Mouse (Mus musculus) forebrain, embryonic 14.5 days (tissue): Measurements from ENCODE around the gene Dnal1. TPM values are rescaled to one million over a fixed set of nuclear protein-coding genes. Genes with fewer than 3 reads are reported as not detected.

Experiments
- ATAC-seq: fragments of 200-750 bp; cut with Nextera tagmentation; 2 replicates; pipeline ENCODE4 v1.8.0; 2017; ENCODE audit warnings: mild to moderate bottlenecking, moderate library complexity
- DNase-seq: peaks from one replicate; pipeline ENCODE4 v3.0.0-alpha.2; 2015; ENCODE audit warnings: low spot score
- H3K27ac ChIP-seq: fragments of 300-500 bp; sonication (generic); 2 replicates; pipeline ENCODE4 v1.5.1; 2014; ENCODE audit warnings: low read depth, mild to moderate bottlenecking, control low read depth, low read length, moderate library complexity
- H3K27me3 ChIP-seq: fragments of 300-500 bp; sonication (generic); replicated peaks from 2 replicates; pipeline ENCODE4 v1.6.1; 2014; ENCODE audit warnings: low read length, control low read depth, mixed read lengths; ENCODE audit not compliant: control insufficient read depth, insufficient read depth
- H3K36me3 ChIP-seq: fragments of 300-500 bp; sonication (generic); 2 replicates; pipeline ENCODE4 v1.6.1; 2014; ENCODE audit warnings: low read length, control low read depth; ENCODE audit not compliant: control insufficient read depth, insufficient read depth
- H3K4me1 ChIP-seq: fragments of 300-500 bp; sonication (generic); 2 replicates; pipeline ENCODE4 v1.6.1; 2014; ENCODE audit warnings: antibody characterized with exemption, low read length, control low read depth; ENCODE audit not compliant: control insufficient read depth, insufficient read depth
- H3K4me2 ChIP-seq: fragments of 300-500 bp; sonication (generic); 2 replicates; pipeline ENCODE4 v1.6.1; 2014; ENCODE audit warnings: mild to moderate bottlenecking, control low read depth, low read length
- H3K4me3 ChIP-seq: fragments of 300-500 bp; sonication (generic); 2 replicates; pipeline ENCODE4 v1.5.1; 2014; ENCODE audit warnings: low read depth, low read length, control low read depth
- H3K9ac ChIP-seq: fragments of 300-500 bp; sonication (generic); 2 replicates; pipeline ENCODE4 v1.6.1; 2014; ENCODE audit warnings: mild to moderate bottlenecking, low read length, control low read depth, moderate library complexity
- H3K9me3 ChIP-seq: fragments of 300-500 bp; sonication (generic); replicated peaks from 2 replicates; pipeline ENCODE4 v1.6.1; 2016; ENCODE audit warnings: low read length, control low read depth, mixed read lengths; ENCODE audit not compliant: control insufficient read depth
- WGBS: fragments of 180-500 bp; shearing (Covaris S2); extraction: QIAGEN DNeasy Blood & Tissue Kit; methylation state at CpG from one replicate; pipeline ENCODE4 v1.1.7; 2014; 5-methylcytosine and 5-hydroxymethylcytosine counted together
- polyA plus RNA-seq: library from polyadenylated mRNA; unstranded; fragments of >200 nt; fragmentation: Nextera tagmentation; extraction: Ambion mirVana; gene quantifications from 2 replicates; pipeline ENCODE4 v1.2.1, GENCODE M21; 2014

Dnal1 gene
- polyA plus RNA-seq, 1 experiment from 2014 or later: 6.6 TPM

DNA sequence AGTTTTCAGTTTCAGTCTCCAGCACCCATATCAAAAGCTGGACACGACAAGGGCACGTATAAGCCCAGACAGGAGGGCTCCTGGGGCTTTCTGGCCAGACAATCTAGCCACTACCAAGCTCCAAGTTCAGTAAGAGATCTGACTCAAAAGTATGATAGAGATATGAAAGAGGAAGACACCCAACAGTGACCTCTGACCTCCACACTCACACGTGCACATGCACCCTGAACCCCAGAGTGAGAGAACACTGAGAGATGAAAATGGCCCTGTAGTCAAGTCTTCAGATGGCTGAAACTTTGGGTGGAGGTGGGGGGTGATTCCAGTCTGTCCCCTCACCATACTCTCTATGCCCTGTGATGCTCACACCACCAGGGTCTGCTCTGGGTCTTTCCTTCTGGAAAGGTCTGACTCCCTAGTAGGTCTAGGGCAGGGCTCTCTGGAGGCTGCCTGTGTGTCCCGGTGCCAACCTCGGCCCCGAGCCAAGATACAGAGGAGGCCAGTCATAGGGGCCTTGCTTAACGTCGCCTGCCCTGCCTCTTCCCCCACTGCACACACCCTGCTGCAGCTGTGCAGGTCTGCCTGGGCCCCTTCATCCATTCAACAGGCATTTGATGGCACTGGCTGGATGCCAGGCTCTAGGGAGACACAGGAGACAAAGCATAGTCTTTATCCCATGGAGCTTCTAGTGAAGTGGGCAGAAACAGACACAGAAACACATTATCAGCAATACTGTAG is 66.7 kb downstream of the Dnal1 start:
- Histone ChIP-seq H3K9ac (no peak overlapping the region; the same call in 1 of the 2 replicates), H3K4me1 (peaks cover 59% of the 10 kb centered on the region), H3K4me3 (no peak overlapping the region), H3K27me3 (no peaks in the 10 kb centered on the region), H3K27ac (peak overlapping the region; percentile 74), H3K36me3 (no peaks in the 10 kb centered on the region), H3K9me3 (no peaks in the 10 kb centered on the region), H3K4me2 (peak overlapping the region; percentile 22)
- peak; percentile 88 for DNase-seq
- 33% methylated on average over 8 of the region's 8 CpGs for WGBS
- peak; percentile 86 for ATAC-seq

DNA sequence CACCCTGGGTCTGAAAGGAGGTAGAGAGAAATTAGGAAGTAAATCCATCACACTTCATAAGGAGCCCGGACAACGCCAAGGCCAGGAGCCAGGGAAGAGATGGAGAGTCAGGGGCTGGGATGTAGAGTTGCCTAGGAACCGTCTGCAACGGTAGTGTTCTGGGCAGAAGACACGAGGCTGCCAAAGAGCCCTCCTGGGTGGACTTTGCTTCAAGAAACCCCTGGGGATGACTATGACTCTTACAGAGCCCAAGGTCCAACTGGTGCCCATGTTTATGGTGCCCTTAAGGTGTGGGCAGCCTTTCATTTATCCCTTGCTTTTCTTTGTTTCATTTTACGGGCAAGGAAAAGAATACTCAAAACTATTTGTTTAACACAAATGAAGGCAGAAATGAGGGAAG is 67.8 kb downstream of the Dnal1 start:
- H3K36me3 ChIP-seq: no peaks in the 10 kb centered on the region
- H3K4me1 ChIP-seq: peaks cover 51% of the 10 kb centered on the region
- 0 out of 2 replicates have a peak overlapping the region, but pooled peaks have one; percentile 22 for H3K4me2 ChIP-seq
- H3K27ac ChIP-seq: peak overlapping the region; percentile 74
- ATAC-seq (0 out of 2 replicates have a peak, but pooled peaks have one; percentile 1), DNase-seq (peak; percentile 38)
- H3K4me3 ChIP-seq: no peak overlapping the region
- no peaks in the 10 kb centered on the region for H3K27me3 ChIP-seq
- H3K9me3 ChIP-seq: no peaks in the 10 kb centered on the region; the same call in 1 of the 2 replicates
- no peak overlapping the region for H3K9ac ChIP-seq
- WGBS: 37% methylated on average over 6 of the region's 6 CpGs

GRCm38 (mm10) chr12:84184979-84185378 is 70.8 kb downstream of the Dnal1 start:
- 54% methylated on average over 5 of the region's 5 CpGs for WGBS
- Histone ChIP-seq H3K4me1 (peaks cover 57% of the 10 kb centered on the region), H3K27me3 (no peaks in the 10 kb centered on the region)

DNA sequence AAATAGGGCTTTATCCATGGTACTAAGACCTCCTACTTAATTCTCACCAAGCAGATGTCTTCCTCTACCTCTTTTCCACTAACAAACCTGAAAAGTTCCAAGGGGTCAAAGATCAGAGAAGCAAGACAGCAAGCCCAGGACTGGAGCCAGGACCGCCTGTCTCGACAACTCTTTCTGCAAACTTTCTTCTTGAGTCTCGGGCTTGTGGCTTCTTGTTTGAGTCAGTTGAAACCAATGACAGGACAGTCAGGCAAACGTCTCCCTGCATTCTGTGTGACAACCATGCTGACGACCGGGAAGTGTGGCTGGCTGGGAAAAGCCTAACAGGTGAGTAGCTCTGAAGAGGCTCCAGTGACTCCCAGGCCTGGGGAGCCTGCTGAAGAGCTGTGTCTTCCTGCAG is 71.4 kb downstream of the Dnal1 start:
- DNase-seq: no peak
- Histone ChIP-seq H3K4me2 (no peak overlapping the region), H3K27ac (no peak overlapping the region), H3K4me1 (peaks cover 57% of the 10 kb centered on the region), H3K4me3 (no peak overlapping the region), H3K9me3 (no peaks in the 10 kb centered on the region; the same call in 1 of the 2 replicates), H3K36me3 (no peaks in the 10 kb centered on the region), H3K27me3 (no peaks in the 10 kb centered on the region), H3K9ac (no peak overlapping the region)
- WGBS: 52% methylated on average over 6 of the region's 6 CpGs
- no peak for ATAC-seq

More at GRCm38 (mm10) chr12:84184979-84185378, 70.8 kb downstream of the Dnal1 start:
- Histone ChIP-seq H3K4me2 (no peak overlapping the region), H3K36me3 (no peaks in the 10 kb centered on the region), H3K9me3 (no peaks in the 10 kb centered on the region; the same call in 1 of the 2 replicates), H3K4me3 (no peak overlapping the region), H3K9ac (no peak overlapping the region), H3K27ac (no peak overlapping the region; the same call in 1 of the 2 replicates)
- ATAC-seq (no peak), DNase-seq (no peak)

- whole genome bisulfite sequencing: 39% methylated on average over 3 of the region's 3 CpGs
- no peak for ATAC-seq
- DNase-seq: peak; percentile 64
Observed at GRCm38 (mm10) chr12:84186536-84186935, 72.4 kb downstream of the Dnal1 start.

GRCm38 (mm10) chr12:84186950-84187349 is 72.8 kb downstream of the Dnal1 start:
- H3K36me3 ChIP-seq: no peaks in the 10 kb centered on the region
- peak overlapping the region; percentile 58 for H3K27ac ChIP-seq
- no peak overlapping the region for H3K9ac ChIP-seq
- no peak overlapping the region for H3K4me3 ChIP-seq
- H3K4me1 ChIP-seq: peaks cover 57% of the 10 kb centered on the region
- WGBS: 32% methylated on average over 5 of the region's 5 CpGs
- DNase-seq: peak; percentile 78
- no peak overlapping the region for H3K4me2 ChIP-seq
- peak; percentile 45 for ATAC-seq
- no peaks in the 10 kb centered on the region for H3K27me3 ChIP-seq
- no peaks in the 10 kb centered on the region; the same call in 1 of the 2 replicates for H3K9me3 ChIP-seq

More at GRCm38 (mm10) chr12:84186536-84186935, 72.4 kb downstream of the Dnal1 start:
- Histone ChIP-seq H3K9me3 (no peaks in the 10 kb centered on the region; the same call in 1 of the 2 replicates), H3K27me3 (no peaks in the 10 kb centered on the region), H3K4me3 (no peak overlapping the region), H3K4me1 (peaks cover 57% of the 10 kb centered on the region), H3K9ac (no peak overlapping the region), H3K4me2 (no peak overlapping the region), H3K27ac (peak overlapping the region; percentile 55), H3K36me3 (no peaks in the 10 kb centered on the region)

DNA sequence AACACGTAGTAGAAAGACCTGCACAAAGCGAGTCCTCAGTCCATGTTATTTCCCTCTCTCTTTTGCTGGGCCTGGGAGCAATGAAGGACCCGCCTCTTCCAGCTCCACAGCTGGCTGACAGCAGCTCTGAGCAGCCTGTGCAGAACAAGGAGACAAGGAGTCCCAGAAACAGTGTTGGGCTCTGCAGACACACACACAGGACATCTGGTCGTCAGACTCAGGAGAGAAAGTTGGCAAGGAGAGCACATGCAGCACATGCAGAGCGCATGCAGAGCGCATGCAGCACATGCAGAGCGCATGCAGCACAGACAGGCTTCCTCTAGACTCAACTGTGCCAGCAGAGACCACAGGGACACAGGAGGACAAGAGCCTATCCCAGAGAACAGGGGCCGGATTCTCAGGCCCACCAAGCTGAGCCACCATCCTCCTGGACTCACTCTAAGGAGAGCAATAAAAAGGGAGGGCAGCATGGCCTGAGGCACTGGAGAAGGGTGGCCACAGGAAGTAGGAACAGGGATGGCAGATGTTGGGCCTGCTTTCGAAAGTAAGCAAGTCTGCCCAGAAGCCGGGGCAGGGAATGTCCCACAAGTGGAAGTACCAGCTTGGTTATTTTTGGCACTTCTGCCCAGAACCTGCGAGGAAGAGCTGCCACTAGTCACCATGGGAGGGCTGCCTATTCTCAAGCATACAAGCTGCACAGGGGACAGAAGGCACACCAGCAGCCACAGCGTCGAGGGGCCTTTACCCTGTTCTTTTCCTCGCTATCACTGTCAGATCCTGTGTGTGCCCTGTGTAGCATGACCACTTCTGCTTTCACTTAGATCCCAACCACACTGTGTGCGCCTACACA is 73.8 kb downstream of the Dnal1 start:
- H3K27ac ChIP-seq: peak overlapping the region; percentile 58

GRCm38 (mm10) chr12:84188881-84189444 is 74.8 kb downstream of the Dnal1 start:
- Histone ChIP-seq H3K27ac (no peak overlapping the region; the same call in 1 of the 2 replicates), H3K9ac (0 out of 2 replicates have a peak overlapping the region, but pooled peaks have one; percentile 32), H3K4me3 (no peak overlapping the region), H3K9me3 (no peaks in the 10 kb centered on the region; the same call in 1 of the 2 replicates), H3K36me3 (no peaks in the 10 kb centered on the region), H3K27me3 (no peaks in the 10 kb centered on the region), H3K4me1 (peaks cover 60% of the 10 kb centered on the region), H3K4me2 (no peak overlapping the region)
- no peak for DNase-seq
- ATAC-seq: no peak
- 70% methylated on average over 14 of the region's 14 CpGs for WGBS

More for the DNA sequence above, 73.8 kb downstream of the Dnal1 start:
- no peaks in the 10 kb centered on the region for H3K27me3 ChIP-seq
- 70% methylated on average over 15 of the region's 15 CpGs for WGBS
- no peak overlapping the region; the same call in 1 of the 2 replicates for H3K9ac ChIP-seq
- no peak overlapping the region for H3K4me3 ChIP-seq
- no peaks in the 10 kb centered on the region; the same call in 1 of the 2 replicates for H3K9me3 ChIP-seq
- peaks cover 60% of the 10 kb centered on the region for H3K4me1 ChIP-seq
- DNase-seq (peak; percentile 52), ATAC-seq (peak; percentile 8; the same call in 1 of the 2 replicates)
- no peaks in the 10 kb centered on the region for H3K36me3 ChIP-seq
- H3K4me2 ChIP-seq: no peak overlapping the region
